Mouse (Mus musculus): ENCODE measurements around the gene Cbfa2t2. TPM values are rescaled to one million over a fixed set of nuclear protein-coding genes. Genes with fewer than 3 reads are reported as not detected.

Gene Cbfa2t2
- polyA plus RNA-seq, 1 experiment = 11.7 TPM

DNA sequence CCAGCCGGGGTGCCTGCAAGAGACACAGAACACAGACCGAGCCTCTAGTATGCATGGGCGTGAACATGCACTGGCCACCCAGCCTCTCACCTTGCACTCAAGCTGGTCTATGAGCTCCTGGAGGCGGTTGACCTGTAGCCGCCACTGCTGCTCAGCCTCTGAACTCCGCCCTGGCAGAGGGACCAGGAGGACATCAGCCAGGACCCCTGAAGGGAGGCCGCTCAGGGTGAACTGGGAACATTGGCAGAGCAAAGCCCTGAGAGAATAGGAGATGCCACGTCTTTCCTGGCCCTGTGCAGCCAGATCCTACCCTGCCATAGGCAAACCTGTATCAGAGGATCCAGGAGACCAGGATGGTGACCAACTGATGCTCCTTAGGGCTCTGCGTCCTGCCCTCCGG, 110.4 kb downstream of the Cbfa2t2 start, which contains the start of gene 1700003F12Rik:
Gene 1700003F12Rik, plus strand, starts transcription at position 375 of the 400 bp plus-strand sequence.
- DNase-seq = no peak
- TF ChIP-seq POLR2A (IDR thresholded peaks at IDR 0.05; ENCODE audit: low read depth, low read length) = no peak
- TF ChIP-seq CTCF (conservative IDR thresholded peaks at IDR 0.05; ENCODE audit: insufficient read depth, insufficient read length, low read depth, low read length) = no peak
- H3K4me1 ChIP-seq (ENCODE audit: control insufficient read depth, insufficient read depth, low read length) = no peaks in the 10 kb centered on the region
- H3K4me3 ChIP-seq (ENCODE audit: insufficient read depth, low read depth, low read length) = no peak within 1 kb of the TSS
- WGBS = 95% methylated on average over 10 of the region's 10 CpGs
- H3K27me3 ChIP-seq (replicated peaks; ENCODE audit: control insufficient read depth, insufficient read depth, low read length) = no peaks in the 10 kb centered on the region
- no peak within 1 kb of the TSS for H3K27ac ChIP-seq (ENCODE audit: insufficient read depth, low read depth, low read length)
- H3K36me3 ChIP-seq (ENCODE audit: control insufficient read depth, insufficient read depth, low read length) = no peaks in the 10 kb centered on the region

GRCm38 (mm10) chr2:154548688-154549087, 112.4 kb downstream of the Cbfa2t2 start:
- Histone ChIP-seq H3K27ac (ENCODE audit: insufficient read depth, low read depth, low read length) (no peak overlapping the region), H3K4me3 (ENCODE audit: insufficient read depth, low read depth, low read length) (no peak overlapping the region), H3K27me3 (replicated peaks; ENCODE audit: control insufficient read depth, insufficient read depth, low read length) (no peaks in the 10 kb centered on the region), H3K36me3 (ENCODE audit: control insufficient read depth, insufficient read depth, low read length) (no peaks in the 10 kb centered on the region), H3K4me1 (ENCODE audit: control insufficient read depth, insufficient read depth, low read length) (no peaks in the 10 kb centered on the region)
- 75% methylated on average over 3 of the region's 3 CpGs for WGBS
- no peak for DNase-seq
- no peak for TF ChIP-seq CTCF (conservative IDR thresholded peaks at IDR 0.05; ENCODE audit: insufficient read depth, insufficient read length, low read depth, low read length)
- no peak for TF ChIP-seq POLR2A (IDR thresholded peaks at IDR 0.05; ENCODE audit: low read depth, low read length)

DNA sequence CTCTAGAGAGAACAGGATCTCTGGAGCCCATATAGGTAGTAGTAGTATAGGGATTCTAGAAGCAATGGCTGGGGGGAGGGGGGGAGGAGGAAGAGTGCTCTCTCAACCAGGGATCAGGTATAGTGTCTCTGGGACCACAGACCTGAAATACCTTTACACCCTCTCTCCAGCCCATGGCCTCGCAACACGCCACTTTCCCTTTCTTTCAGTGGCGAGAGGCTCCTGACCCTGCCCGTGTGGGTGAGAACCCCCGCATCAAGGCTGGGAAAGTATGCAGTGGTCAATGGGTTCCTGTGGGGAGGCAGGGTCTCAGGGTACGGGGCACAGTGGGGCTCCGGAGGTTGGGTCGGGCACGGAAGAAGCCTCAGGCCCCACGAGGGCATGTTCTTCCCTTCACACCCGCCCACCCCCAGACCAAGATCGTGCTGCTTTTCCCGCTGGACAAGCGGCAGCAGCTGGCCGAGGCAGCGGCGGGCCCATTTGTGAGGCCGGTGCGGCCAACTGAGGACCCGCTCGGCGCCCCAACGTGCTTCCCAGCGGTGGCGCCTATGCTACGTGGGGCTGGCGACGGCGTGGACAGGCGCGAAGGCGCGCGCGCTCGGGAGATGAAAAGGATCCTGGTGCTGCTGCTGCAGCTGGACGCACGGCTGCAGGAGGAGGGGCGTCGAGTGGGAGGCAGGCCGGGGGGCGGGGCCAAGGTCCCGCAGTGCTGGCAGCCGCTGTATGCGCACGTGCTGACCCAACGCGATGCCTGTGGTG, 113.0 kb downstream of the Cbfa2t2 start:
- Histone ChIP-seq H3K4me3 (ENCODE audit: insufficient read depth, low read depth, low read length) (peak overlapping the region; percentile 9; the same call in 1 of the 2 replicates), H3K4me1 (ENCODE audit: control insufficient read depth, insufficient read depth, low read length) (no peaks in the 10 kb centered on the region), H3K27me3 (replicated peaks; ENCODE audit: control insufficient read depth, insufficient read depth, low read length) (no peaks in the 10 kb centered on the region), H3K27ac (ENCODE audit: insufficient read depth, low read depth, low read length) (no peak overlapping the region), H3K36me3 (ENCODE audit: control insufficient read depth, insufficient read depth, low read length) (no peaks in the 10 kb centered on the region)
- TF ChIP-seq CTCF (conservative IDR thresholded peaks at IDR 0.05; ENCODE audit: insufficient read depth, insufficient read length, low read depth, low read length) (no peak), POLR2A (IDR thresholded peaks at IDR 0.05; ENCODE audit: low read depth, low read length) (no peak)
- peak; percentile 61 for DNase-seq
- 8% methylated on average over 48 of the region's 48 CpGs for WGBS

DNA sequence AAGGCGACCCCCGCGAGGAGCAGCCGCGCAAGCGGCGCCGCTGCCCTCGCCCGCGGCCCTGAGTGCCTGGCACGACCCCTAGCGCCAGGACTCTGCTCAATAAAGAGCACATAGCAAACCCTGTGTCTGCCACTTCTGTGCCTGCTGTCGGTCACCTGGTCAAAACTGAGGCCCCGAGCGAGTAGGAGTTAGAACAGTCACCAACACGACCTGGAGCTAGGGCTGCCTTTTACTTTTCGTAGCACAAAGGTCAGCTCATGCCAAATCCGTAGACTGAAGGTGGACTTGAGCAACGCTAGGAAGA, 113.6 kb downstream of the Cbfa2t2 start:
- Histone ChIP-seq H3K4me1 (ENCODE audit: control insufficient read depth, insufficient read depth, low read length) (no peaks in the 10 kb centered on the region), H3K4me3 (ENCODE audit: insufficient read depth, low read depth, low read length) (no peak overlapping the region), H3K27me3 (replicated peaks; ENCODE audit: control insufficient read depth, insufficient read depth, low read length) (no peaks in the 10 kb centered on the region), H3K27ac (ENCODE audit: insufficient read depth, low read depth, low read length) (no peak overlapping the region), H3K36me3 (ENCODE audit: control insufficient read depth, insufficient read depth, low read length) (no peaks in the 10 kb centered on the region)
- WGBS = 18% methylated on average over 20 of the region's 20 CpGs
- TF ChIP-seq CTCF (conservative IDR thresholded peaks at IDR 0.05; ENCODE audit: insufficient read depth, insufficient read length, low read depth, low read length) (0 out of 2 replicates have a peak, but pooled peaks have one; percentile 6), POLR2A (IDR thresholded peaks at IDR 0.05; ENCODE audit: low read depth, low read length) (no peak)
- no peak for DNase-seq

DNA sequence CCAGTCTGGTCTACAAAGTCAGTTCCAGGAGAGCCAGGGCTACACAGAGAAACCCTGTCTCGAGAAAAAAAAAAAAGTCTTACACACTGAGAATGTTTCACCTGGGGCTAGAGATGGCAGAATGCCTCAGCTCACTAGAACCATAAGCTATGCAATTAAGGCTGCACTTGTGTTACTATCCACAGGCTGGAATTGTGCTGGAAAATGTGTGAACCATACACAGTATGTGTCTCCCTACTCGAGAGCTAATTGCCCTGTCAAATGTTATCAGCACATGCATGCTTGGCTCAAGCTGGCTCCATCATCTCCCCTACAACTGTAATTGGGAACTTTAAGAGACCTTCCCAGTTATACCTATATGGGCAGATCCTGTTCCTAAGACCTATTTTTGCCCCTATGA, 114.7 kb downstream of the Cbfa2t2 start:
- TF ChIP-seq POLR2A (IDR thresholded peaks at IDR 0.05; ENCODE audit: low read depth, low read length) (no peak), CTCF (conservative IDR thresholded peaks at IDR 0.05; ENCODE audit: insufficient read depth, insufficient read length, low read depth, low read length) (no peak)
- Histone ChIP-seq H3K27ac (ENCODE audit: insufficient read depth, low read depth, low read length) (no peak overlapping the region), H3K4me1 (ENCODE audit: control insufficient read depth, insufficient read depth, low read length) (no peaks in the 10 kb centered on the region), H3K4me3 (ENCODE audit: insufficient read depth, low read depth, low read length) (no peak overlapping the region), H3K36me3 (ENCODE audit: control insufficient read depth, insufficient read depth, low read length) (no peaks in the 10 kb centered on the region), H3K27me3 (replicated peaks; ENCODE audit: control insufficient read depth, insufficient read depth, low read length) (no peaks in the 10 kb centered on the region)
- no peak for DNase-seq
- WGBS = 88% methylated on average over 2 of the region's 2 CpGs

DNA sequence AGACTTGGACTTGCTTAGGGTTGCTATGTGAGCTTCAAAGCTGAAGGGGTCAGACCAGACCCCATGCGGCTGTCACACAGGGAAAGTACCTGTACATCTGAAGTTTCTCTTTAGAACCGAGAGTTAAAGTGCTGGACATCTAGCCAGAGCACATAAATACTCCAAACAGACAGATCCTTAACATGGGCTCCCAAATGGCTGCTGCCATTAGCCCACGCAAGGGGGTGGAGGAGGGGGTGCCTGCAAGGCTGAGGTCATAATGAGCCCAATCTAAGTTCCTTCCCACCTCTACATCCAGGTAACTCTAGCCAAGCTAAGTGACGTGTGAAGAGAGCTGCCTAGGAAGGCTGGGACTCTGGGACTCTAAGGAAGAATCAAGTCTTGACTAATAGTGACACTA, 115.2 kb downstream of the Cbfa2t2 start, which contains the start of gene Actl10:
Gene Actl10, plus strand, starts transcription at position 301 of the 400 bp plus-strand sequence.
- H3K4me1 ChIP-seq (ENCODE audit: control insufficient read depth, insufficient read depth, low read length) = no peaks in the 10 kb centered on the region
- TF ChIP-seq POLR2A (IDR thresholded peaks at IDR 0.05; ENCODE audit: low read depth, low read length) (no peak), CTCF (conservative IDR thresholded peaks at IDR 0.05; ENCODE audit: insufficient read depth, insufficient read length, low read depth, low read length) (no peak)
- no peak within 1 kb of the TSS for H3K27ac ChIP-seq (ENCODE audit: insufficient read depth, low read depth, low read length)
- no peaks in the 10 kb centered on the region for H3K36me3 ChIP-seq (ENCODE audit: control insufficient read depth, insufficient read depth, low read length)
- DNase-seq = no peak
- no peaks in the 10 kb centered on the region for H3K27me3 ChIP-seq (replicated peaks; ENCODE audit: control insufficient read depth, insufficient read depth, low read length)
- WGBS = 85% methylated on average over 4 of the region's 4 CpGs
- peak within 1 kb of the TSS; percentile 11; the same call in 1 of the 2 replicates for H3K4me3 ChIP-seq (ENCODE audit: insufficient read depth, low read depth, low read length)

DNA sequence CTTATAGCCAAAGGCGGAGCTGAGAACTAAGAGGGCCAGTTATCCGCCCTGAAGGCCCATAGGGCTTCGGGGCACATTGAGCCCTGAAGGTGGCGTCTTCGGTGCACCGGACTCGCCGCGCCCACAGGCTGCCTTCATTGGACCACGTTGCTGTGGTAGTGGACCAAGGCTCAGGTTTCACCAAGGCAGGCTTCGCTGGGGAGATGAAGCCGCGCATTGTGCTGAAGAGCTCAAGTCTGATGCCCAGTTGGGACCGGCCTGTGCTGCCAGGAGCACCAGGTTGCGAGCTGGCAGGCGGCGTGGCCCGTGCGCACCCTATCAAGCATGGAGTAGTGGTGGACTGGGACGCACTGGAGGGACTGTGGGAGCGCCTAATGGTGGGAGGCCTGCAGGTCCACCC, 115.6 kb downstream of the Cbfa2t2 start:
- no peak overlapping the region for H3K27ac ChIP-seq (ENCODE audit: insufficient read depth, low read depth, low read length)
- no peak overlapping the region for H3K4me3 ChIP-seq (ENCODE audit: insufficient read depth, low read depth, low read length)
- DNase-seq = no peak
- WGBS = 41% methylated on average over 21 of the region's 21 CpGs
- H3K36me3 ChIP-seq (ENCODE audit: control insufficient read depth, insufficient read depth, low read length) = no peaks in the 10 kb centered on the region
- TF ChIP-seq CTCF (conservative IDR thresholded peaks at IDR 0.05; ENCODE audit: insufficient read depth, insufficient read length, low read depth, low read length) = no peak
- TF ChIP-seq POLR2A (IDR thresholded peaks at IDR 0.05; ENCODE audit: low read depth, low read length) = no peak
- no peaks in the 10 kb centered on the region for H3K27me3 ChIP-seq (replicated peaks; ENCODE audit: control insufficient read depth, insufficient read depth, low read length)
- no peaks in the 10 kb centered on the region for H3K4me1 ChIP-seq (ENCODE audit: control insufficient read depth, insufficient read depth, low read length)
